Mouse (Mus musculus) neural tube, embryonic 11.5 days (tissue): ENCODE measurements at regions not wholly inside any gene's neighbourhood (a gene's known extent, or its start where the extent isn't known, plus 50 kb on each side); places are given as distances from the start of the nearest gene placed in this dataset.

Experiments
- ATAC-seq: fragments of 200-750 bp; cut with Nextera tagmentation; 2 replicates; pipeline ENCODE4 v1.8.0; 2017; ENCODE audit warnings: moderate number of reproducible peaks, mild to moderate bottlenecking, moderate TSS enrichment, moderate library complexity; ENCODE audit not compliant: insufficient read depth, low FRiP score, low TSS enrichment
- DNase-seq: peaks from one replicate; pipeline ENCODE4 v3.0.0-alpha.2; 2015; ENCODE audit warnings: low spot score
- H3K27ac ChIP-seq: fragments of 300-500 bp; sonication (generic); 2 replicates; pipeline ENCODE4 v1.5.1; 2014; ENCODE audit warnings: low read depth, mild to moderate bottlenecking, low read length
- H3K27me3 ChIP-seq: fragments of 300-500 bp; sonication (generic); 2 replicates; pipeline ENCODE4 v1.6.1; 2014; ENCODE audit warnings: mild to moderate bottlenecking, low read length, mixed read lengths; ENCODE audit not compliant: control insufficient read depth, insufficient read depth
- H3K36me3 ChIP-seq: fragments of 300-500 bp; sonication (generic); 2 replicates; pipeline ENCODE4 v1.6.1; 2014; ENCODE audit warnings: mild to moderate bottlenecking, low read length, moderate library complexity, mixed read lengths; ENCODE audit not compliant: control insufficient read depth, insufficient read depth
- H3K4me1 ChIP-seq: fragments of 300-500 bp; sonication (generic); 2 replicates; pipeline ENCODE4 v1.6.1; 2014; ENCODE audit warnings: low read length, mixed read lengths; ENCODE audit not compliant: control insufficient read depth, insufficient read depth
- H3K4me2 ChIP-seq: fragments of 300-500 bp; sonication (generic); 2 replicates; pipeline ENCODE4 v1.6.1; 2014; ENCODE audit warnings: low read depth, mild to moderate bottlenecking, moderate library complexity
- H3K4me3 ChIP-seq: fragments of 300-500 bp; sonication (generic); 2 replicates; pipeline ENCODE4 v1.5.1; 2014; ENCODE audit warnings: low read depth, low read length
- H3K9ac ChIP-seq: fragments of 300-500 bp; sonication (generic); 2 replicates; pipeline ENCODE4 v1.6.1; 2014; ENCODE audit warnings: mild to moderate bottlenecking, low read length
- H3K9me3 ChIP-seq: fragments of 300-500 bp; sonication (generic); 2 replicates; pipeline ENCODE4 v1.6.1; 2016; ENCODE audit warnings: low read length; ENCODE audit not compliant: control insufficient read depth
- WGBS: fragments of 180-500 bp; shearing (Covaris S2); extraction: QIAGEN DNeasy Blood & Tissue Kit; methylation state at CpG from one replicate; pipeline ENCODE4 v1.1.7; 2014; 5-methylcytosine and 5-hydroxymethylcytosine counted together

DNA sequence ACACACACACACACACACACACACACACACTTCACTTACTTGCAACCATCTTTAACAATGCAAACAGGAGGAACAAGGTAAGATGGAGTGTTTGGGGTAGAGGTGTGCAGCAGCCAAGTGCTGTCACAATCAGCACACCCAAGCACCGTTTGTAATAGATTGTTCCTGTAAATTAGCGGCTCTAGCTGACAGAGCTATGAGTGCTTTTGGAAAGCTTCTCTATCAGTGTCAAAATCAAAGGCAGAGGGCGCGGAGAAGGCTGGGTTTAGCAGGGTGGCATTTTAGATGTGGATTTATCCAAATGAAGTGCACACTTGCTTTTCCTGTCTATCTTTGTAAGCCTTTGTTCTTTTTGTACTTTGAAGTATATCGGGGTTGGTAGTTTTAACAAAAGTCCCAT lies 184.6 kb downstream of the Cog6 start:
- Histone ChIP-seq H3K4me1 (no peaks in the 10 kb centered on the region), H3K4me2 (no peak overlapping the region), H3K27me3 (no peaks in the 10 kb centered on the region), H3K9ac (no peak overlapping the region), H3K27ac (no peak overlapping the region), H3K36me3 (no peaks in the 10 kb centered on the region), H3K4me3 (no peak overlapping the region), H3K9me3 (no peaks in the 10 kb centered on the region)
- DNase-seq (no peak), ATAC-seq (no peak)
- WGBS, result 76% methylated on average over 5 of the region's 5 CpGs

- 81% methylated on average over 1 of the region's 1 CpGs for WGBS
- Histone ChIP-seq H3K36me3 (no peaks in the 10 kb centered on the region), H3K4me2 (no peak overlapping the region), H3K9ac (no peak overlapping the region), H3K9me3 (no peaks in the 10 kb centered on the region), H3K27me3 (no peaks in the 10 kb centered on the region), H3K4me3 (no peak overlapping the region), H3K4me1 (no peaks in the 10 kb centered on the region), H3K27ac (no peak overlapping the region)
- DNase-seq (no peak), ATAC-seq (no peak)
Observed at GRCm38 (mm10) chr3:52831986-52832385, 185.1 kb downstream of the Cog6 start.

DNA sequence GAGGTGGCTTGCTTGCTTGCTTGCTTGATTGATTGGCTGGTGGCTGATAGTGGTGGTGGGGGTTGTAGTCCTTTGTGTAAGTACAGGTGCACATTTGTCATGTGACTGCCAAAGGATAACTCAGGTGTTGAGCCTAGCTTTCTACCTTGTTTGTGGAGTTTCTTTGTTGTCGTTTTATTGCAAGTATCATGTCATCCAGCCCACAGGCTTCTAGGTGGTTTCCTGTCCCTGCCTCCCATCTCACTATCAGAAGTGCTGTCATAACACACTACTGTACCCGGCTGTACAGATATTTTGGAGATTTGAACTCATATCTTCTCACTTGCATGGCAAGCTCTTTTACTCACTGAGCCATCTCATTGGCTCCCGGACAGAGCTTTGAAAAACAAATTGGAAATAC lies 186.9 kb downstream of the Cog6 start:
- H3K4me1 ChIP-seq, result no peaks in the 10 kb centered on the region
- H3K4me2 ChIP-seq, result no peak overlapping the region
- ATAC-seq (no peak), DNase-seq (no peak)
- no peak overlapping the region for H3K27ac ChIP-seq
- no peaks in the 10 kb centered on the region for H3K27me3 ChIP-seq
- H3K4me3 ChIP-seq, result no peak overlapping the region
- WGBS, result 94% methylated on average over 3 of the region's 3 CpGs
- H3K9ac ChIP-seq, result no peak overlapping the region
- no peaks in the 10 kb centered on the region for H3K36me3 ChIP-seq
- no peaks in the 10 kb centered on the region for H3K9me3 ChIP-seq

DNA sequence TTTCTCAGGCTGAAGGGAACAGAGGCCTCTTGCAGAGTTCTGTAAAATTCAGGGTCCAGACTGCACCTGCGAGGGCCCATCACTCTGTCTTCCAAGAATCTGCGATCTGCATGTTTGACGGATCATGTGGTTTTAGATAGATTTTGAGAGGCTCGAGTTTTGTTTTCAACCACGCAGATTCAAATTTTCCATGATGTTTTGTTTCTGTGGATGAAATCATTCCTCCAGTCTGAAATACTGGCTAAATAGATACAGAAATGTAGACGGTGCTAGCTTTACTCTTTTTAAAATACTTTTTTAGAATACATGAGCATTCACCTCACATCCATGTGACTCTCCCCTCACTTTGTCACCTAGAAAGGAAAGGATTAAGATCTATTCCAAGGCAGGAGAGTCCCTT lies 188.0 kb downstream of the Cog6 start:
- ATAC-seq (no peak), DNase-seq (no peak)
- Histone ChIP-seq H3K4me1 (no peaks in the 10 kb centered on the region), H3K27me3 (no peaks in the 10 kb centered on the region), H3K36me3 (no peaks in the 10 kb centered on the region), H3K27ac (no peak overlapping the region), H3K4me2 (no peak overlapping the region), H3K9me3 (no peaks in the 10 kb centered on the region), H3K4me3 (no peak overlapping the region), H3K9ac (no peak overlapping the region)
- WGBS, result 87% methylated on average over 6 of the region's 6 CpGs

DNA sequence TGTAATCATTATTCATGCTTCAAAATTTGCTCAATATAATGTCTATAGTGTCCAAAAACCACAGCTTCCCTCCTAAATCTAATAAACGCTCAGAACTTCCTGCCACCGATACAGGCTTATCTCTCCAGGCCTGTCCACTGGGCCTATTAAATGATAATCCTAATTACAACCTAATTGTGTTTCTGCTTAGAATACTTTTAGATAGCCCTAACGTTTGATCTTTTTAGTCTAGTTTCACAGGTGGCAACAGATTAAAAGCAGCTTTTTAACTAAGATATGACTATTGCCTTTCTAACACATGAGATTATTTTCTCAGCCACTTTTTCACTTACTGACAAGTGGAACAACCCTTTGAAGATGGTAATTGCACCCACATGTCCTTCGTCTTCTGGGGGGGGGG lies 188.6 kb downstream of the Cog6 start:
- Histone ChIP-seq H3K27me3 (no peaks in the 10 kb centered on the region), H3K4me3 (no peak overlapping the region), H3K9ac (no peak overlapping the region), H3K4me2 (no peak overlapping the region), H3K9me3 (no peaks in the 10 kb centered on the region), H3K27ac (no peak overlapping the region), H3K36me3 (no peaks in the 10 kb centered on the region), H3K4me1 (no peaks in the 10 kb centered on the region)
- 73% methylated on average over 4 of the region's 4 CpGs for WGBS
- ATAC-seq, result no peak
- no peak for DNase-seq

DNA sequence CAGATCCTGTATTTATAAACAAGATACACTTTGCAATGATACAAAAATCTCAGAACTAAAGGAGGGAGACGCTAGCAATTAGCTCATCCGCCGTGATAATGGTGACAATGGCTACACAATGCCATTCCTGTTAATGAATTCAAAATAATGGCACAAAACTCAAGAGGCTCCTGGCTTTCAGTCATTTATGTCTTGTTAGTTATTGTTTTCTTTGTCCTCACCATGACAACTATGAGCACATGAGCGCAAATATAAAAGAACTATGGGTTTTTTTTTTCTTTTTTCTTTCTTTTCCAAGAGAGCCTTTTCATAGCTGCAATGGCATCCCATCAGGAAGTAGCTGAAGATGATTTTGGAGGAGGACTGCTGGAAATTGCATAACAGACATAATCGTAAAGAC lies 194.2 kb downstream of the Cog6 start:
- Histone ChIP-seq H3K9me3 (no peaks in the 10 kb centered on the region), H3K4me1 (no peaks in the 10 kb centered on the region; the same call in 1 of the 2 replicates), H3K36me3 (no peaks in the 10 kb centered on the region), H3K27me3 (no peaks in the 10 kb centered on the region), H3K4me3 (no peak overlapping the region), H3K9ac (no peak overlapping the region), H3K4me2 (no peak overlapping the region), H3K27ac (no peak overlapping the region)
- WGBS, result 59% methylated on average over 5 of the region's 5 CpGs
- DNase-seq, result no peak
- no peak for ATAC-seq

DNA sequence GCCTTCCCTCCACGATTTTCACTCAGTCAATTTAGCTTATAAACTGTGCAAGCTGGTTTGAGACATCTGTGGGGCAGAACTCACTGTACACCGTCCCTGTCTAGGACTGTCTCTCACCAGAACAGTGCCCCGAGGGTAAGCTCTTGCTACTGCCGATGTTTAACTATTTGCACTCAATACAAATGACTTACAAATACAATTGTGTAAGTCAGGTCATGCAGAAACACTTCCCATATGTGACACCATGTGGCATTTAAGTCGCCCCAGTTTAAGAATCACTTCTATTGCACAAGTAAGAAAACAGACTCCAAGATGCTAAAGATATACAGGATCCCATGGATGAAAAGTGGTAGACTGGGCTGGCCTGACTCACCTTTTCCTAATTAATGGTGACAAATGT lies 195.6 kb downstream of the Cog6 start:
- 36% methylated on average over 5 of the region's 5 CpGs for WGBS
- H3K9me3 ChIP-seq, result no peaks in the 10 kb centered on the region
- ATAC-seq (no peak), DNase-seq (no peak)
- no peaks in the 10 kb centered on the region for H3K27me3 ChIP-seq
- no peak overlapping the region for H3K27ac ChIP-seq
- no peaks in the 10 kb centered on the region for H3K36me3 ChIP-seq
- H3K4me3 ChIP-seq, result no peak overlapping the region
- H3K4me1 ChIP-seq, result no peaks in the 10 kb centered on the region; the same call in 1 of the 2 replicates
- no peak overlapping the region for H3K4me2 ChIP-seq
- no peak overlapping the region for H3K9ac ChIP-seq

DNA sequence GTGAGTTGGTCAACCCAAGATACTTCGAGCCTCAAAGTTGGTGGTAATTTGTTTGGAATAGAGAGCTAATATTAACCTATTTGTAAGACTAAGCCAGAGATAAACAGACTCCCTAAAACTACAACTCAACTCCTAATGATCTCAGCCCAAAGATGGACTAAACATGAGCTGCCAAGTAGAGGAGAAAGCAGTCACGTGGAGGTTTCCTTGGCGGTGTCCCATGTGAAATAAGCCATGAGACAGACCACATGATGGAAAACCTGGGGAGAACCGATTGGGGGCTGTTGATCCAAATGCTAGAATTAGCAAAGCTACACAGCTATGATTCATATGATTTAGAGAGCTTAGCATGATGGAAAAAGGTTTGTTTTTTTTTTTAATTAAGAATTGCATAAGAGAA lies 198.6 kb downstream of the Cog6 start:
- DNase-seq, result no peak
- Histone ChIP-seq H3K27ac (no peak overlapping the region), H3K27me3 (no peaks in the 10 kb centered on the region), H3K9me3 (no peaks in the 10 kb centered on the region), H3K4me2 (no peak overlapping the region), H3K4me3 (no peak overlapping the region), H3K9ac (no peak overlapping the region), H3K4me1 (no peaks in the 10 kb centered on the region; the same call in 1 of the 2 replicates), H3K36me3 (no peaks in the 10 kb centered on the region)
- 92% methylated on average over 4 of the region's 4 CpGs for WGBS
- ATAC-seq, result no peak

DNA sequence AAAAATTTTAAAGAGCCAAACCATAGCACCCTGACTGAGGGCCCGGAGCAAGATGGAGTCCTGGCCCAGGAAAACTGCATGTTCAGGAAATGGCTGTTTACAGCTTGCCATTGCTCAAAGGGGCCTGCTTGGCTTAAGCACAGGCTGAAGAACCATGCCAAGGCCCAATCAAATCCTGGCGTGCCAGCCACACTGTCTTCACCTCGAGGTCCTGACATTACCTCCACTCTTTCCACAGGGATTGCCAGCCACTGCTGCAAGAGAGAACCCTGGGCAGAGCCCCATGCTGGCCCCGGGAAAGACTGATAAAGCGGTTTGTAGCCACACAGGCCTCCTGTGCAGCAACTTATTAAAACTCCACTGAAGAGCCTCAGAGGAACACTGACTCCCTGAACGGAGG lies 199.6 kb downstream of the Cog6 start:
- H3K9ac ChIP-seq, result no peak overlapping the region
- H3K4me3 ChIP-seq, result no peak overlapping the region
- H3K27me3 ChIP-seq, result no peaks in the 10 kb centered on the region
- no peaks in the 10 kb centered on the region for H3K36me3 ChIP-seq
- 85% methylated on average over 6 of the region's 6 CpGs for WGBS
- H3K27ac ChIP-seq, result no peak overlapping the region
- no peak for DNase-seq
- H3K9me3 ChIP-seq, result no peaks in the 10 kb centered on the region
- no peak for ATAC-seq
- no peaks in the 10 kb centered on the region; the same call in 1 of the 2 replicates for H3K4me1 ChIP-seq
- H3K4me2 ChIP-seq, result no peak overlapping the region
